Mouse (Mus musculus): Measurements from ENCODE around the gene Zfp607b.

GRCm38 (mm10) chr7:27658712-27659663 is 30.2 kb upstream of the Zfp607b start:
- TF ChIP-seq EP300 (IDR thresholded peaks at IDR 0.05; ENCODE audit: insufficient read depth, low read depth, low read length) (no peak), POLR2A (IDR thresholded peaks at IDR 0.05; ENCODE audit: insufficient read depth, low read length) (no peak)
